ENCODE assay signal across 13 mouse cellular contexts in the genomic region with DNA sequence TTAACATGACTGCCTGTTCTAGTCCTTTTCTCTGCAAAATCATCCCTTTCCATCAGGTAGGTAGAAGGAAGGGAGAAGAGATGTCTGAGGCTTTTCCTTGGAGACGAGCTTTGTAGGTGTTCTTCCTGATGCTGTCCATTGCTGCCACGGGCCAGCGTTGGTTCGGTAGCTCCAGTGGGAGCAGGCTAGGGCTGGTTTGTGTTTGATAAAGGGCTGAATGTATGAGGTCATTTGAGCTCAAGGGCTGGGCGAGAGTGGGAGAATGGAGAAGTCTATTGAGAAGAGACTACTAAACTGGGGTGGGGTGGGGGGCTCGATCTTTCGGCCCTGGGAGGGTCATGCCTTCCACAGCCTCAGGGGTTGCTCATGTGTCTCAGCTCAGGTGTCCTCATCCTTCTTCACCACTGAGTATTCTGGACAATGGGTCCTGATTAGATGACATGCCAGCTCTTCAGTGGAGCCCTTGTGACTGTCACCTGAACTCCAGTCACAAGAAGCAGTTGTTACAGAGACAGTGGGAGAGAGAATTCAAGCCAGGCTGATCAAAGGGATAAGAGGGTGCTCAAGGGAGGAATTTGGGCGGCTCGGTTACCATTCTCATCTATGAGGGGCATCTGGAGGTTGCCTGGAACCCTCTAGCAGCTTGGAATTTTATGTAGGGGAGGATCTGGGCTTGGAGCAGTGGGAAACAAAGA. TPM values are rescaled to one million over a fixed set of nuclear protein-coding genes. Genes with fewer than 3 reads are reported as not detected.
DNase-seq lines count a peak whose midpoint lies in the region; ATAC-seq and TF ChIP-seq lines count a peak whose summit lies in the region.
"Had no signal": no experiment of that assay in that cellular context is flagged by ENCODE, and none has a peak within 500 bp of the region (broad histone marks: within the 10 kb centered on the region; RNA-seq: fewer than 3 reads in every experiment).

No protein-coding gene starts in this region.

- no peaks in the 10 kb centered on the region for H3K27me3 ChIP-seq in kidney, postnatal 0 days (ENCODE audit: insufficient read depth, low read length)
- H3K27me3 ChIP-seq in limb, embryonic 14.5 days (ENCODE audit: control insufficient read depth, insufficient read depth, low read length), result no peaks in the 10 kb centered on the region

- no peak for ATAC-seq in kidney, postnatal 0 days (replicated peaks; ENCODE audit: low FRiP score, low read depth)
- no peak for ATAC-seq in limb, embryonic 14.5 days (ENCODE audit: low FRiP score, low read depth)
- ATAC-seq: forebrain, embryonic 13.5 days had no signal

- no peak for TF ChIP-seq CTCF in gastrocnemius, adult 2 months (IDR thresholded peaks at IDR 0.05)
- TF ChIP-seq CTCF in kidney, postnatal 0 days (IDR thresholded peaks at IDR 0.05; ENCODE audit: low read depth), result no peak

- H3K4me2 ChIP-seq in kidney, postnatal 0 days (ENCODE audit: low read length), result peak overlapping the region; percentile 84
- H3K4me2 ChIP-seq in limb, embryonic 14.5 days (replicated peaks; ENCODE audit: low read depth, low read length, severe bottlenecking), result peak overlapping the region; percentile 84; the same call in 1 of the 2 replicates

- intact Hi-C loops in gastrocnemius, adult 2 months (cut with DNase I), result loop anchor here (5.0 kb wide), 1 partner anchor 104 kb away; no protein-coding TSS in a partner anchor
- intact Hi-C loops in gastrocnemius, postnatal 36 days (cut with DNase I), result no loop called here

- no peaks in the 10 kb centered on the region for H3K36me3 ChIP-seq in kidney, postnatal 0 days (ENCODE audit: insufficient read depth, low read length)
- H3K36me3 ChIP-seq in limb, embryonic 14.5 days (ENCODE audit: control insufficient read depth, insufficient read depth, low read length), result no peaks in the 10 kb centered on the region

- H3K27ac ChIP-seq in gastrocnemius, adult 2 months, result peak overlapping the region; percentile 91
- peak overlapping the region; percentile 81 for H3K27ac ChIP-seq in kidney, postnatal 0 days
- H3K27ac ChIP-seq in limb, embryonic 14.5 days (replicated peaks; ENCODE audit: low read depth, low read length), result no peak overlapping the region
- H3K27ac ChIP-seq: forebrain, embryonic 13.5 days had no signal

- no peak for DNase-seq in gastrocnemius, adult 2 months
- DNase-seq in gastrocnemius, postnatal 36 days, result no peak
- peak; percentile 27 for DNase-seq in kidney, postnatal 0 days (ENCODE audit: low spot score)
- DNase-seq in kidney, adult 8-10 months, result no peak
- DNase-seq in R1 (ENCODE audit: low read depth, low spot score), result peak; percentile 41
- no peak for DNase-seq in limb, embryonic 14.5 days (ENCODE audit: low spot score)
- no peak for DNase-seq in thymus, postnatal 4 days
- DNase-seq in adrenal gland, postnatal 4 days (ENCODE audit: low spot score in 2 of 2), result no peak
- DNase-seq: adrenal gland, postnatal 25 days; cerebellum, postnatal 14 days; right cerebral cortex, postnatal 14 days had no signal

- H3K9me3 ChIP-seq in kidney, postnatal 0 days (replicated peaks; ENCODE audit: low read length), result no peaks in the 10 kb centered on the region
- H3K9me3 ChIP-seq in limb, embryonic 14.5 days (ENCODE audit: control insufficient read depth, low read length), result no peaks in the 10 kb centered on the region
- H3K9me3 ChIP-seq: forebrain, embryonic 13.5 days had no signal

- H3K4me3 ChIP-seq in gastrocnemius, adult 2 months, result peak overlapping the region; percentile 74
- H3K4me3 ChIP-seq in kidney, postnatal 0 days (replicated peaks; ENCODE audit: low read depth, low read length), result peak overlapping the region; percentile 46; the same call in 1 of the 2 replicates
- no peak overlapping the region for H3K4me3 ChIP-seq in limb, embryonic 14.5 days (replicated peaks; ENCODE audit: low read length)

- 0 out of 2 replicates have a peak overlapping the region, but pooled peaks have one; percentile 58 for H3K9ac ChIP-seq in kidney, postnatal 0 days (ENCODE audit: low read depth, low read length)
- H3K9ac ChIP-seq in limb, embryonic 14.5 days (ENCODE audit: low read depth, low read length, severe bottlenecking), result no peak overlapping the region

- TF ChIP-seq POLR2A in limb, embryonic 14.5 days (IDR thresholded peaks at IDR 0.05; ENCODE audit: borderline replicate concordance, extremely low read depth, insufficient read depth, insufficient read length), result no peak

- peaks cover 16% of the 10 kb centered on the region for H3K4me1 ChIP-seq in kidney, postnatal 0 days (replicated peaks; ENCODE audit: insufficient read depth, low read length)
- peaks cover 13% of the 10 kb centered on the region for H3K4me1 ChIP-seq in limb, embryonic 14.5 days (ENCODE audit: control insufficient read depth, insufficient read depth, low read length)

- WGBS in kidney, postnatal 0 days, result 57% methylated on average over 9 of the region's 9 CpGs
- WGBS in limb, embryonic 14.5 days, result 81% methylated on average over 9 of the region's 9 CpGs

RNA-seq across cellular contexts. Expression of a gene that starts 1.1 kb away (rescaled TPM):
- total RNA-seq in gastrocnemius, adult 2 months (2021), result 100 to 1,000 TPM; 151 to 202 TPM
- 100 to 1,000 TPM; 120 to 124 TPM for total RNA-seq in gastrocnemius, postnatal 36 days (2021)
- polyA plus RNA-seq in kidney, postnatal 0 days (2015; fragmentation: Nextera tagmentation; extraction: Ambion mirVana), result 336 and 353 TPM in 2 replicates
- 23.6 and 33.6 TPM in 2 replicates for polyA plus RNA-seq in limb, embryonic 14.5 days (2012; rRNA removed)
- 30.2 and 32.5 TPM in 2 replicates for polyA plus RNA-seq in limb, embryonic 14.5 days (2014; fragmentation: Nextera tagmentation; extraction: Ambion mirVana)
- 10 to 100 TPM; 67.1 TPM for total RNA-seq in adrenal gland, postnatal 4 days (2021)

RNA-seq across cellular contexts. Expression of a gene that starts 1.1 kb away (rescaled TPM):
- total RNA-seq in gastrocnemius, adult 2 months (2021), result 10 to 100 TPM; 11.9 to 15.5 TPM
- 1 to 10 TPM; 9.2 to 9.6 TPM for total RNA-seq in gastrocnemius, postnatal 36 days (2021)
- polyA plus RNA-seq in kidney, postnatal 0 days (2015; fragmentation: Nextera tagmentation; extraction: Ambion mirVana), result 72.2 and 78.5 TPM in 2 replicates
- 21.7 and 34.1 TPM in 2 replicates for polyA plus RNA-seq in limb, embryonic 14.5 days (2012; rRNA removed)
- polyA plus RNA-seq in limb, embryonic 14.5 days (2014; fragmentation: Nextera tagmentation; extraction: Ambion mirVana), result 37.1 and 44.7 TPM in 2 replicates
- 10 to 100 TPM; 23.9 to 24.7 TPM for total RNA-seq in adrenal gland, postnatal 4 days (2021)

RNA-seq across cellular contexts. Expression of a gene that starts 3.8 kb away (rescaled TPM):
- total RNA-seq in gastrocnemius, adult 2 months (2021), result 100 to 1,000 TPM; 104 to 111 TPM
- 10 to 100 TPM; 84.4 to 90.1 TPM for total RNA-seq in gastrocnemius, postnatal 36 days (2021)
- 122 and 126 TPM in 2 replicates for polyA plus RNA-seq in kidney, postnatal 0 days (2015; fragmentation: Nextera tagmentation; extraction: Ambion mirVana)
- polyA plus RNA-seq in limb, embryonic 14.5 days (2012; rRNA removed), result 155 and 169 TPM in 2 replicates
- 103 and 114 TPM in 2 replicates for polyA plus RNA-seq in limb, embryonic 14.5 days (2014; fragmentation: Nextera tagmentation; extraction: Ambion mirVana)
- 100 to 1,000 TPM; 137 to 138 TPM for total RNA-seq in adrenal gland, postnatal 4 days (2021)

RNA-seq across cellular contexts. Expression of a gene that starts 13.6 kb away (rescaled TPM):
- under 1 TPM in 1 of 2 experiments, not detected in 1; 0.36 TPM for total RNA-seq in gastrocnemius, adult 2 months (2021)
- total RNA-seq in gastrocnemius, postnatal 36 days (2021), result under 1 TPM in 1 of 2 experiments, not detected in 1; 0.30 TPM
- 10.2 and 12.5 TPM in 2 replicates for polyA plus RNA-seq in kidney, postnatal 0 days (2015; fragmentation: Nextera tagmentation; extraction: Ambion mirVana)
- 21.3 and 51.3 TPM in 2 replicates for polyA plus RNA-seq in limb, embryonic 14.5 days (2012; rRNA removed)
- 23.7 and 33.4 TPM in 2 replicates for polyA plus RNA-seq in limb, embryonic 14.5 days (2014; fragmentation: Nextera tagmentation; extraction: Ambion mirVana)
- total RNA-seq in adrenal gland, postnatal 4 days (2021), result 1 to 10 TPM in 1 of 2 experiments, under 1 TPM in 1; 0.54 to 1.2 TPM
- polyA plus RNA-seq: forebrain, embryonic 13.5 days; testis, adult 2 months had no signal

RNA-seq across cellular contexts. Expression of a gene that starts 22.3 kb away (rescaled TPM):
- total RNA-seq in gastrocnemius, adult 2 months (2021), result 10 to 100 TPM; 71.8 to 74.4 TPM
- total RNA-seq in gastrocnemius, postnatal 36 days (2021), result 10 to 100 TPM; 58.8 to 68.7 TPM
- 76.1 and 79.6 TPM in 2 replicates for polyA plus RNA-seq in kidney, postnatal 0 days (2015; fragmentation: Nextera tagmentation; extraction: Ambion mirVana)
- polyA plus RNA-seq in limb, embryonic 14.5 days (2012; rRNA removed), result 54.8 and 57.8 TPM in 2 replicates
- 87.6 and 91.3 TPM in 2 replicates for polyA plus RNA-seq in limb, embryonic 14.5 days (2014; fragmentation: Nextera tagmentation; extraction: Ambion mirVana)
- 10 to 100 TPM; 70.9 to 72.3 TPM for total RNA-seq in adrenal gland, postnatal 4 days (2021)

Comparison
In these comparisons a context has a peak if more than half of its experiments do, and no peak if none do; other contexts are left out.
1. DNase-seq: peak in kidney, postnatal 0 days (single experiment) and R1 (single experiment); none in gastrocnemius, adult 2 months (single experiment), gastrocnemius, postnatal 36 days (0 of 2), kidney, adult 8-10 months (0 of 2), limb, embryonic 14.5 days (single experiment), thymus, postnatal 4 days (single experiment) and adrenal gland, postnatal 4 days (0 of 2).